Mouse (Mus musculus) mouse trophoblast stem cell (cell line): ENCODE results near the gene Trim59.

Experiments
- in situ Hi-C, 2 experiments: fragments of 300-500 bp; cut with MseI, MboI; formaldehyde crosslinking; loops; 2 replicates in 1 of 2; 3 replicates in 1 of 2; pipeline ENCODE4 v1.15.1; 2025

Trim59 gene

GRCm38 (mm10) chr3:69005338-69006245 lies 39.0 kb downstream of the Trim59 start:
- in situ Hi-C loops, result no loop called here

- in situ Hi-C loops, result no loop called here
These were observed 39.9 kb downstream of the Trim59 start, which contains the start of the genes Ift80 and Smc4 for GRCm38 (mm10) chr3:69004437-69005337. TSS of gene Ift80 (minus strand) at chr3:69004570. TSS of gene Smc4 (plus strand) at chr3:69004738.

GRCm38 (mm10) chr3:69004055-69004436 lies 40.5 kb downstream of the Trim59 start:
- in situ Hi-C loops, result no loop called here

- in situ Hi-C loops, result no loop called here
These were observed 41.8 kb downstream of the Trim59 start for GRCm38 (mm10) chr3:69002781-69003180.

- in situ Hi-C loops, result no loop called here
These were observed 58.0 kb downstream of the Trim59 start for GRCm38 (mm10) chr3:68986550-68986949.
